Mouse (Mus musculus): Measurements from ENCODE around the gene Tubb2b. TPM values are rescaled to one million over a fixed set of nuclear protein-coding genes. Genes with fewer than 3 reads are reported as not detected.
"Not testable (repeated sequence)": the region's sequence is repeated elsewhere in the genome, so short reads cannot be mapped to it uniquely, and the experiment has no call there.

Tubb2b gene
- polyA plus RNA-seq, 1 experiment from 2014 or later, result 344 TPM

- not testable (repeated sequence) for H3K4me1 ChIP-seq (ENCODE audit: control insufficient read depth, insufficient read depth, low read length); H3K9ac ChIP-seq (ENCODE audit: low read length); H3K9me3 ChIP-seq (ENCODE audit: control insufficient read depth, low read length); ATAC-seq (ENCODE audit: insufficient read depth, low FRiP score, low TSS enrichment); DNase-seq (ENCODE audit: low spot score); H3K27me3 ChIP-seq (ENCODE audit: control insufficient read depth, insufficient read depth, low read length); H3K4me3 ChIP-seq (ENCODE audit: low read depth, low read length); H3K36me3 ChIP-seq (ENCODE audit: control insufficient read depth, insufficient read depth, low read length); H3K4me2 ChIP-seq (ENCODE audit: low read depth)
- WGBS, result 57% methylated on average over 5 of the region's 5 CpGs
- H3K27ac ChIP-seq (ENCODE audit: low read depth, low read length), result peak overlapping the region; percentile 37; the same call in 1 of the 2 replicates
Measured at GRCm38 (mm10) chr13:34088201-34088649, 42.0 kb downstream of the Tubb2b start.

DNA sequence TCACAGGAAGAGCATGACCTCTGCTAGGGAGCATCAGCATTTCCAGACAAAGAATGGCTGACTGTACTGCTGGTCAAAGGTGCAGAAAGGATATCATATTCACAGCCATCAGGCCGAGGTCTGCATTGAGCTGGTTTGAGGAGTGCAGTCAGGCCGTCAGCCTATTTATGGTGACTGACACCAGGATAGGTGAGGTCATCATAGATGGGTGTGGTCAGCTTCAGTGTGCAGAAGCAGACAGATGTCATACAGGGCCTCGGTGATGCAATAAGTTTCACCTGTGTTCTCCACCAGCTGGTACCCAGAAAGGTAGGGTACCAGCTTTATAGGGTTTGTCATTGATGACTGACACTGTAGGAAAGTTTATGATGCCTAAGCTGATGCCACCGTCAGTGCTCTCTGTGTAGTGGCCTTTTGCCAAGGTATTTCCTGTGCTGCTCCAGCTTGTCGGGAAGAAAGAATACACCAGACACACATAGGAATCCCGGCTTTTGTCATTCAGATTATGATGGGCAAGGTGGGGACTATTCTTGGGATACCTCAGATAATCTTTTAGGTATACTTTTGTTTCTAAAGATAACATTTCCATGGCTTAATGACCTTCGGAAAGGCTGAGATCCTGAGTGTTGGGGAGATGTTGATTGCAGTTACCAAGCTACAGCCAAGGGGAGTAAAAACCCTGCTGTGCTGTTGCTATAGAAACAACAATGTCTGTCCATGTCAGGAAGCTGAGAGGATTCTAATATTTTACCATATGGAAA, 43.0 kb downstream of the Tubb2b start:
- DNase-seq (ENCODE audit: low spot score), result no peak
- Histone ChIP-seq H3K9ac (ENCODE audit: low read length) (no peak overlapping the region), H3K27me3 (ENCODE audit: control insufficient read depth, insufficient read depth, low read length) (no peaks in the 10 kb centered on the region), H3K4me3 (ENCODE audit: low read depth, low read length) (no peak overlapping the region), H3K4me2 (ENCODE audit: low read depth) (no peak overlapping the region), H3K27ac (ENCODE audit: low read depth, low read length) (no peak overlapping the region), H3K36me3 (ENCODE audit: control insufficient read depth, insufficient read depth, low read length) (no peaks in the 10 kb centered on the region), H3K4me1 (ENCODE audit: control insufficient read depth, insufficient read depth, low read length) (0 out of 2 replicates have a peak, but pooled peaks cover 3% of the 10 kb centered on the region), H3K9me3 (ENCODE audit: control insufficient read depth, low read length) (no peaks in the 10 kb centered on the region)
- 59% methylated on average over 7 of the region's 7 CpGs for WGBS
- ATAC-seq (ENCODE audit: insufficient read depth, low FRiP score, low TSS enrichment), result peak; percentile 38; the same call in 1 of the 2 replicates

DNA sequence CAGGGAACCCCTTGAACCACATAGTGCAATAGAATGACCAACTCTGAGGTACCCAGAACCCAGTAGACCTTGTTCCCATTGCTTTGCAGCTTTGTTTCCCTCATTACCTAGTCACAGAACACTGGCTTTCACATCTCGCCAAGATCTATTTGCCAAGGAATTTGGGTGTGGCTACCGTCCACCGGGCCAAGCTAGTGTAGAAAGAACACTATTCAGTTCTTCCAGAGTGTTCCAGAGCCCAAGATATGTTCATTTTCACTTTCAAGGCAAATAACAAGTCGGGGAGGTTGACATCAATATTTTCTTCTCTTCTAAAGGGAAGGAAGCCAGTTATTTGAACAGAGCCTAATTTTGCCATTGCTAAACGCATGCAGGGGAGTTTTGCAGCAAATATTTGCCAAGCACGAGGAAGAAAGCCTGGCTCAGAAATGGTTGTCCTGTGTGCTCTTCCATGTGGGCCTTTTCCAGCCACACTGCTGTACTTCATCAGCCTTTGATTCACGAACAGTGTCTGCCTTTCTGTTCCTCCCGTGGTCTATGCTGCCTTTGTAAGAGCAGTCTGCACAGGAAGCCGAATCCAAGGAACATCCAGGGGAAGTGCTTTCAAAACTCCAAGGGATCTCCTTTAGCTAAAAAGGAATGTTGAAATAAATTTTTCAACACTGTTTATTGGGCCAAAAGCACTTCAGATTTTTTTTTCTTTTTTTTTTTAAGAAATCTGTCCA, 46.1 kb downstream of the Tubb2b start:
- DNase-seq (ENCODE audit: low spot score), result no peak
- WGBS, result 79% methylated on average over 9 of the region's 9 CpGs
- no peaks in the 10 kb centered on the region for H3K27me3 ChIP-seq (ENCODE audit: control insufficient read depth, insufficient read depth, low read length)
- H3K4me3 ChIP-seq (ENCODE audit: low read depth, low read length), result no peak overlapping the region
- no peak overlapping the region for H3K4me2 ChIP-seq (ENCODE audit: low read depth)
- no peaks in the 10 kb centered on the region for H3K36me3 ChIP-seq (ENCODE audit: control insufficient read depth, insufficient read depth, low read length)
- H3K9me3 ChIP-seq (ENCODE audit: control insufficient read depth, low read length), result no peaks in the 10 kb centered on the region
- H3K27ac ChIP-seq (ENCODE audit: low read depth, low read length), result no peak overlapping the region
- no peak overlapping the region for H3K9ac ChIP-seq (ENCODE audit: low read length)
- ATAC-seq (ENCODE audit: insufficient read depth, low FRiP score, low TSS enrichment), result no peak
- H3K4me1 ChIP-seq (ENCODE audit: control insufficient read depth, insufficient read depth, low read length), result 0 out of 2 replicates have a peak, but pooled peaks cover 3% of the 10 kb centered on the region

DNA sequence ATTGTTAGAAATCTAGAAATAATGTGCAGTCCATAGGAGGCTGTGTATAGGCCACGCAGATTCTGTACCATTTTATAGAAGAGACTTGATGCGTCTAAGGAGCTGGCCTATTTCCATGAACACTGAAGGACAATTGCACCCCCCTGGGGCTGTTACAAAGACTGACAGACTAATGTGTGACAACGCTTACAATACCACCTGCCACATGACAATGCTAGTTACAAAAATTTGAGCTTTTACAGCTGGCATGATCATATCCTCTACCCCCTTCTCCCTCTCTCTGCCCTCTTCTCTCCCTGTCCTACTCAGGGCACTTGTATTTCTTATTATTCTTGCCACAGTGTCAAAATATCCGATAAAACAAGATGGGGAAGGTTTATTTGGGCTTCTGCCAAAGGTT, 48.3 kb downstream of the Tubb2b start:
- no peak for DNase-seq (ENCODE audit: low spot score)

DNA sequence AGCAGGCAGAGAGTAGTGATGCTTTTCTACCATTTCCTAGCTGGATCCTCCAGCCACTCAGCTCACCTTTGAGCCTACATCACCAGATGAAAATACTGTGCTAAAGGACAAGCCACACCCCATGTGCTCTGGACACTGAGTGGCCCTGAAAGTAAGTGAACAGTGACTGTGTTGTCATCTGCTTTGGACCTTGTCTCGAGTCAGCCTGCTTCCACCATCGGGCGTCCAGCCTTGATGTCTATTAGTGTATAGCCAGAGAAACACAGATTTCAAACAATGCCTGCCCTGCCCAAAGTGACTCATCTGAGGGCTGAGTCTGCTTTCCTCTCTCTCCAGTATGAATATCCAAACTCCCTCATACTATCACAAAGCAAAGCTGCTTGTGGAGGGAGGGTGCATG, 50.5 kb downstream of the Tubb2b start:
- DNase-seq (ENCODE audit: low spot score) (no peak), ATAC-seq (ENCODE audit: insufficient read depth, low FRiP score, low TSS enrichment) (no peak)
- WGBS, result 93% methylated on average over 3 of the region's 3 CpGs
- no peaks in the 10 kb centered on the region for H3K36me3 ChIP-seq (ENCODE audit: control insufficient read depth, insufficient read depth, low read length)
- H3K27ac ChIP-seq (ENCODE audit: low read depth, low read length), result no peak overlapping the region
- no peak overlapping the region for H3K4me3 ChIP-seq (ENCODE audit: low read depth, low read length)
- H3K27me3 ChIP-seq (ENCODE audit: control insufficient read depth, insufficient read depth, low read length), result no peaks in the 10 kb centered on the region
- no peak overlapping the region for H3K9ac ChIP-seq (ENCODE audit: low read length)
- no peak overlapping the region for H3K4me2 ChIP-seq (ENCODE audit: low read depth)
- H3K4me1 ChIP-seq (ENCODE audit: control insufficient read depth, insufficient read depth, low read length), result peaks cover 15% of the 10 kb centered on the region
- no peaks in the 10 kb centered on the region for H3K9me3 ChIP-seq (ENCODE audit: control insufficient read depth, low read length)

More for the DNA sequence above, 48.3 kb downstream of the Tubb2b start:
- Histone ChIP-seq H3K36me3 (ENCODE audit: control insufficient read depth, insufficient read depth, low read length) (no peaks in the 10 kb centered on the region), H3K4me1 (ENCODE audit: control insufficient read depth, insufficient read depth, low read length) (peaks cover 9% of the 10 kb centered on the region), H3K9ac (ENCODE audit: low read length) (no peak overlapping the region), H3K4me3 (ENCODE audit: low read depth, low read length) (no peak overlapping the region), H3K27ac (ENCODE audit: low read depth, low read length) (no peak overlapping the region), H3K4me2 (ENCODE audit: low read depth) (no peak overlapping the region), H3K27me3 (ENCODE audit: control insufficient read depth, insufficient read depth, low read length) (no peaks in the 10 kb centered on the region), H3K9me3 (ENCODE audit: control insufficient read depth, low read length) (no peaks in the 10 kb centered on the region)
- no peak for ATAC-seq (ENCODE audit: insufficient read depth, low FRiP score, low TSS enrichment)
- 78% methylated on average over 4 of the region's 4 CpGs for WGBS

- Histone ChIP-seq H3K4me1 (ENCODE audit: control insufficient read depth, insufficient read depth, low read length) (peaks cover 15% of the 10 kb centered on the region), H3K4me3 (ENCODE audit: low read depth, low read length) (no peak overlapping the region; the same call in 1 of the 2 replicates), H3K27ac (ENCODE audit: low read depth, low read length) (no peak overlapping the region), H3K4me2 (ENCODE audit: low read depth) (peak overlapping the region; percentile 74), H3K36me3 (ENCODE audit: control insufficient read depth, insufficient read depth, low read length) (no peaks in the 10 kb centered on the region), H3K27me3 (ENCODE audit: control insufficient read depth, insufficient read depth, low read length) (no peaks in the 10 kb centered on the region), H3K9me3 (ENCODE audit: control insufficient read depth, low read length) (no peaks in the 10 kb centered on the region), H3K9ac (ENCODE audit: low read length) (peak overlapping the region; percentile 66)
- ATAC-seq (ENCODE audit: insufficient read depth, low FRiP score, low TSS enrichment) (no peak), DNase-seq (ENCODE audit: low spot score) (no peak)
- WGBS, result 42% methylated on average over 16 of the region's 16 CpGs
Measured at GRCm38 (mm10) chr13:34078500-34079280, 51.6 kb downstream of the Tubb2b start.

DNA sequence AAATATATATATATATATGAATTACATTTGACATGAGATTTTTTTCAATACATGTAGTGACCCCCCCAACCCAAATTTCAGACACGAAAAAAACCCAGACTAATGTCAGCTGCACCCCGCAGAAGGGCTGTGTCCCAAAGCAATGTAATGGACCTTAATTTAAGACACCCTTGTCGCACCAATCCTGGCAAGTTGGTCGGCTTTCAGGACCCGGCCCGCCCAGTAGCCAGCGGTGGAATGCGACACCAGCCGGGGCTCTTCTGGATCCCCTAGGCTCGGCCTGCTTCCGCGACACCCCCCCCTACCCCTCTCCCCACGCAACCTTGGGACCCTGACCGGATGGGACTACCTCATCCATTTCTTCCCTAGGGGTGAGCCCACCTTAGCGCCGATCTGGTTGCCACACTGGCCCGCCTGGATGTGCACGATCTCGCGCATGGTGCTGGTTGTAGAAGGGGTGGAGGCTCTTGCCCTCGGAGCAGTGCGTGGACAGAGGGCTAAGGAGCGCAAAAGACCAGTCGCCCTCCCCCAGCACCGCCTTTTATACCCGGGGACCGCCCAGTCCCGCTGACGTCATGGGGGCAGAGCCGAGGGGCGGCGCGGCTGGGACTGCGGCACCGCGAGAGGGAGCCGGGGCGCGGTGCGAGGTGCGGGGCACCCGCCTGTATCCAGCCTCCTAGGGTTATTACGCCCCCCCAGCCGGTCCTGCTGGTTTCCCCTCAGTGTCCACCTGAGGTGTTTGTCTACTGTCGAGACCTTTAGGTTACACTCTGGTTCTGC, 52.6 kb downstream of the Tubb2b start, which contains the start of gene Tubb2a:
Gene Tubb2a, minus strand, starts transcription at position 516 of the 780 bp plus-strand sequence.
- Histone ChIP-seq H3K27ac (ENCODE audit: low read depth, low read length) (peak within 1 kb of the TSS; percentile 37), H3K9me3 (ENCODE audit: control insufficient read depth, low read length) (no peaks in the 10 kb centered on the region), H3K4me3 (ENCODE audit: low read depth, low read length) (peak within 1 kb of the TSS; percentile 58), H3K36me3 (ENCODE audit: control insufficient read depth, insufficient read depth, low read length) (no peaks in the 10 kb centered on the region), H3K4me1 (ENCODE audit: control insufficient read depth, insufficient read depth, low read length) (peaks cover 15% of the 10 kb centered on the region), H3K4me2 (ENCODE audit: low read depth) (peak within 1 kb of the TSS; percentile 74), H3K9ac (ENCODE audit: low read length) (peak within 1 kb of the TSS; percentile 66), H3K27me3 (ENCODE audit: control insufficient read depth, insufficient read depth, low read length) (no peaks in the 10 kb centered on the region)
- under 1% methylated on average over 45 of the region's 45 CpGs for WGBS
- peak; percentile 90 for DNase-seq (ENCODE audit: low spot score)
- peak; percentile 80 for ATAC-seq (ENCODE audit: insufficient read depth, low FRiP score, low TSS enrichment)
